Mouse (Mus musculus): ENCODE data around the gene Smarca2. TPM values are rescaled to one million over a fixed set of nuclear protein-coding genes. Genes with fewer than 3 reads are reported as not detected.
A peak's percentile ranks its signal among the peaks of the same experiment; 100 is the strongest.
"Not testable (repeated sequence)": the region's sequence is repeated elsewhere in the genome, so short reads cannot be mapped to it uniquely, and the experiment has no call there.

Smarca2 gene
- total and polyA plus RNA-seq, 3 experiments = 20.1 to 66.4 (median 31.4) TPM

GRCm38 (mm10) chr19:26734704-26735109, 129.9 kb downstream of the Smarca2 start:
- no peaks in the 10 kb centered on the region for H3K27me3 ChIP-seq (ENCODE audit: insufficient read depth, low read length)
- H3K4me1 ChIP-seq (ENCODE audit: insufficient read depth, low read depth, low read length) = peaks cover 4% of the 10 kb centered on the region; the same call in 1 of the 2 replicates
- peaks cover 20% of the 10 kb centered on the region for H3K9me3 ChIP-seq (replicated peaks)
- no peak for ATAC-seq (ENCODE audit: extremely low read depth, insufficient number of reproducible peaks, low FRiP score, poor library complexity, severe bottlenecking)
- peaks cover 37% of the 10 kb centered on the region for H3K36me3 ChIP-seq (replicated peaks)
- no peak overlapping the region for H3K4me3 ChIP-seq (ENCODE audit: low read depth, low read length)
- no peak for DNase-seq (ENCODE audit: low spot score)
- TF ChIP-seq CTCF (IDR thresholded peaks at IDR 0.05; ENCODE audit: low read depth, low read length) (no peak), GATA1 (IDR thresholded peaks at IDR 0.05; ENCODE audit: borderline replicate concordance, low read length) (no peak), TAL1 (conservative IDR thresholded peaks at IDR 0.05; ENCODE audit: low read depth, low read length) (no peak), GATA2 (IDR thresholded peaks at IDR 0.05; ENCODE audit: borderline replicate concordance, low read depth, low read length) (no peak), POLR2AphosphoS5 (IDR thresholded peaks at IDR 0.05; ENCODE audit: insufficient replicate concordance, low read depth, low read length) (no peak)

- not testable (repeated sequence) for H3K4me1 ChIP-seq (ENCODE audit: insufficient read depth, low read depth, low read length); ATAC-seq (ENCODE audit: extremely low read depth, insufficient number of reproducible peaks, low FRiP score, poor library complexity, severe bottlenecking); H3K4me3 ChIP-seq (ENCODE audit: low read depth, low read length); DNase-seq (ENCODE audit: low spot score); H3K9me3 ChIP-seq (replicated peaks); H3K27me3 ChIP-seq (ENCODE audit: insufficient read depth, low read length)
- peaks cover 23% of the 10 kb centered on the region for H3K36me3 ChIP-seq (replicated peaks)
These were observed 140.2 kb downstream of the Smarca2 start for GRCm38 (mm10) chr19:26745021-26745420.

- H3K4me3 ChIP-seq (ENCODE audit: low read depth, low read length) = no peak overlapping the region
- TF ChIP-seq TAL1 (conservative IDR thresholded peaks at IDR 0.05; ENCODE audit: low read depth, low read length) (no peak), GATA2 (IDR thresholded peaks at IDR 0.05; ENCODE audit: borderline replicate concordance, low read depth, low read length) (no peak), POLR2AphosphoS5 (IDR thresholded peaks at IDR 0.05; ENCODE audit: insufficient replicate concordance, low read depth, low read length) (no peak)
- H3K9me3 ChIP-seq (replicated peaks) = peaks cover 3% of the 10 kb centered on the region; the same call in 1 of the 2 replicates
- H3K27me3 ChIP-seq (ENCODE audit: insufficient read depth, low read length) = no peaks in the 10 kb centered on the region
- no peak for DNase-seq (ENCODE audit: low spot score)
- ATAC-seq (ENCODE audit: extremely low read depth, insufficient number of reproducible peaks, low FRiP score, poor library complexity, severe bottlenecking) = no peak
- 0 out of 2 replicates have a peak, but pooled peaks cover 2% of the 10 kb centered on the region for H3K4me1 ChIP-seq (ENCODE audit: insufficient read depth, low read depth, low read length)
- H3K36me3 ChIP-seq (replicated peaks) = peaks cover 22% of the 10 kb centered on the region
These were observed 140.7 kb downstream of the Smarca2 start for GRCm38 (mm10) chr19:26745567-26745966.

- TF ChIP-seq CTCF (IDR thresholded peaks at IDR 0.05; ENCODE audit: low read depth, low read length) = no peak
- no peak for TF ChIP-seq TAL1 (conservative IDR thresholded peaks at IDR 0.05; ENCODE audit: low read depth, low read length)
- no peak for TF ChIP-seq GATA1 (IDR thresholded peaks at IDR 0.05; ENCODE audit: borderline replicate concordance, low read length)
- TF ChIP-seq POLR2AphosphoS5 (IDR thresholded peaks at IDR 0.05; ENCODE audit: insufficient replicate concordance, low read depth, low read length) = no peak
- TF ChIP-seq GATA2 (IDR thresholded peaks at IDR 0.05; ENCODE audit: borderline replicate concordance, low read depth, low read length) = no peak
- Histone ChIP-seq H3K4me1 (ENCODE audit: insufficient read depth, low read depth, low read length) (no peaks in the 10 kb centered on the region), H3K27me3 (ENCODE audit: insufficient read depth, low read length) (no peaks in the 10 kb centered on the region), H3K4me3 (ENCODE audit: low read depth, low read length) (no peak overlapping the region), H3K9me3 (replicated peaks) (peaks cover 3% of the 10 kb centered on the region; the same call in 1 of the 2 replicates), H3K36me3 (replicated peaks) (peaks cover 17% of the 10 kb centered on the region)
- ATAC-seq (ENCODE audit: extremely low read depth, insufficient number of reproducible peaks, low FRiP score, poor library complexity, severe bottlenecking) = no peak
- DNase-seq (ENCODE audit: low spot score) = no peak
These were observed 141.4 kb downstream of the Smarca2 start for GRCm38 (mm10) chr19:26746290-26746689.

- ATAC-seq (ENCODE audit: extremely low read depth, insufficient number of reproducible peaks, low FRiP score, poor library complexity, severe bottlenecking) (no peak), DNase-seq (ENCODE audit: low spot score) (no peak)
- Histone ChIP-seq H3K27me3 (ENCODE audit: insufficient read depth, low read length) (no peaks in the 10 kb centered on the region), H3K4me3 (ENCODE audit: low read depth, low read length) (peak overlapping the region; percentile 71), H3K9me3 (replicated peaks) (peaks cover 3% of the 10 kb centered on the region; the same call in 1 of the 2 replicates), H3K4me1 (ENCODE audit: insufficient read depth, low read depth, low read length) (no peaks in the 10 kb centered on the region), H3K36me3 (replicated peaks) (peaks cover 14% of the 10 kb centered on the region)
- TF ChIP-seq POLR2AphosphoS5 (IDR thresholded peaks at IDR 0.05; ENCODE audit: insufficient replicate concordance, low read depth, low read length) = no peak
- no peak for TF ChIP-seq GATA2 (IDR thresholded peaks at IDR 0.05; ENCODE audit: borderline replicate concordance, low read depth, low read length)
- no peak for TF ChIP-seq GATA1 (IDR thresholded peaks at IDR 0.05; ENCODE audit: borderline replicate concordance, low read length)
- no peak for TF ChIP-seq TAL1 (conservative IDR thresholded peaks at IDR 0.05; ENCODE audit: low read depth, low read length)
- no peak for TF ChIP-seq CTCF (IDR thresholded peaks at IDR 0.05; ENCODE audit: low read depth, low read length)
These were observed 142.0 kb downstream of the Smarca2 start for GRCm38 (mm10) chr19:26746709-26747467.

GRCm38 (mm10) chr19:26747571-26748539, 143.0 kb downstream of the Smarca2 start:
- no peak for TF ChIP-seq POLR2AphosphoS5 (IDR thresholded peaks at IDR 0.05; ENCODE audit: insufficient replicate concordance, low read depth, low read length)
- TF ChIP-seq CTCF (IDR thresholded peaks at IDR 0.05; ENCODE audit: low read depth, low read length) = no peak
- peaks cover 3% of the 10 kb centered on the region; the same call in 1 of the 2 replicates for H3K9me3 ChIP-seq (replicated peaks)
- ATAC-seq (ENCODE audit: extremely low read depth, insufficient number of reproducible peaks, low FRiP score, poor library complexity, severe bottlenecking) = peak; percentile 64
- no peaks in the 10 kb centered on the region for H3K4me1 ChIP-seq (ENCODE audit: insufficient read depth, low read depth, low read length)
- H3K36me3 ChIP-seq (replicated peaks) = peaks cover 15% of the 10 kb centered on the region
- no peaks in the 10 kb centered on the region for H3K27me3 ChIP-seq (ENCODE audit: insufficient read depth, low read length)
- peak; percentile 34 for DNase-seq (ENCODE audit: low spot score)
- H3K4me3 ChIP-seq (ENCODE audit: low read depth, low read length) = peak overlapping the region; percentile 71

Measured in G1E (cell line).